Mouse (Mus musculus) thymus, postnatal 4 days (tissue): ENCODE measurements around the gene Kcnq5.
"Not testable (repeated sequence)": the region's sequence is repeated elsewhere in the genome, so short reads cannot be mapped to it uniquely, and the experiment has no call there.

Source experiments
- DNase-seq: peaks from one replicate; pipeline ENCODE4 v3.0.0; 2021

The Kcnq5 gene

DNA sequence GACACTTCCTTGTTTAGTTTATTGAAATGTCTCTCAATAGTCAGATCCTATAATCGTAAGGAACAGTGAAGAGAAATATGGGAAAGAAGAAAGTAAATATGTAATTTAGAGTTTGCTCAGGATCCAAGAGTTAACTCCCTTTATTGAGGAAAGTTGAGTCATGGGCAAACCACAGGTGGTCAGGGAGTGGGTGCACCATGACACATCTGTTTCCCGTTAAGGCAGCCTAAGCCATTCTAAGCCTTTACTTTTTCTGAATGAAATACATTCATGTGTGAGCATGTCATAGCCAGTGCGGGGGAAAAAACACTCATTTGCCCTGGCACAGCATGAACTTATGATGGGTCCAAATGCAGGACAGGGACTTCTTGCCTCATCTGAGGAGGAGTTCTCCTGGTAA is 125.4 kb downstream of the Kcnq5 start:
- DNase-seq: no peak

DNA sequence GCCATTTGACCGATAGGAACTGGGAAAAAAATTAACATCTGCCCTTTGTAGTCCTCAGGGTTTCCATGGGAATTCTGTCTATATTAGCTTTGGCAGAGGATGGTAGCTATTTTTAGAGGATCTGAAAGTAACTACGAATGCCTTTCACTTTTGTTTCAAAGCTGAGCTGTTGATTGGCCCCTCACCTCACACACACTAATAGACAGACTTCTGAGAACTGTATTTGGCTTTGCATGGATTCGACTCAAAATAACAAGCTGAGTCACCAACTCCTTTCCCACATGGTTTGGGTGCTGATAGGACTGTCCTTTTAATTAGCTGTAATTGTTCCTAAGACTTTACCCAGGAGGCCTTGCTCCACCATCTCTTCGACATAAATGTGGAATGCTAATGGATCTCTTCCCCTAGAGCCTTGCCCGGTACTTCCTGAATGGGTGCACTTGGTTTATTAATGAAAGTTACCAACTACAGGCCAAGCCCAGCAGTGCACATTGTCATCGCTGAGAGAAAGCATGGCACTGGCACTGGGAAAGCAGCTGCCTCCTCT is 131.8 kb downstream of the Kcnq5 start:
- DNase-seq: no peak

DNA sequence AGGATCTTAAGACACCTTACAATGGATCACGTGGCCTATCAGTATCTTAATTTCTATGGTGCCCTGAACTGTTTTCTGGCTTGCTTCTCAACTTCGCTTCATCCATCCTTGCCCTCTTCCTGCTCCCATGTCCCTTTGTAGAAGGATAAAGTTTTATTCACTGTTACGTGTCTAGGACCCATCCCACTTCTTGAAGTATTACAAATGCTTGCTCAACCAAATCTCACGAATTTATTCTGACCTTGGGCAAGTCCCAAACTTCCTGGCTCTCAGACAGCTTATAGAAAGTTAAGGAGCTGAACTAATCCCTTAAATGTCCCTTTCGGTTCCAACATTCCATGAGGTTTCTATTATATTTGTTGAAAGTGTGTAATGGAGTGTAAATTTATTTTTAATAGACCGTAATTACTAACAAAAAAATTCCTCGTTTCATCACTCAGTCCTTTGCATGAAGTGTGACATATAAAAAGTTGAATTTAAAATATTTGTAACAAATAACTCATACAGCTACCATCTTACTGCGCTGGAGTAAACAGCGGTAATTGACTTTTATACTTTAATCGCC is 141.6 kb downstream of the Kcnq5 start:
- DNase-seq: no peak

DNA sequence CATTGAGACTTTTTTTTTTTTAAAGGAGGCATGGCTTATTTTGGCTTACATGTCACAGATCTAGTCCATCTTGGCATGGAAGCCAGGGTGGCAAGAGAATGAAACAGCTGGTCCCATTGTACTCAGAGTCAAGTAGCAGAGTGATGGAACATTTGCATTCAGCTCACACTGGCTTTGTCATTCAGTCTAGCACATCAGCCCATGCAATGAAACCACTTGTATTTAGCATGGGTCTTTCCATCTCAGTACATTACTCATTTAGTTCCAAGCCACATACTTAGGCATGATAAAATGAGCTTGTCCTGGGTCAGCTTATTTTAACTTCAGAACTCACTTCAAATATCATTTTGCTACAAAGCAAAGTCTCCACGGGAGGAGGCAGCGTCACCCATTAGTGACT is 156.7 kb downstream of the Kcnq5 start:
- DNase-seq: no peak

DNA sequence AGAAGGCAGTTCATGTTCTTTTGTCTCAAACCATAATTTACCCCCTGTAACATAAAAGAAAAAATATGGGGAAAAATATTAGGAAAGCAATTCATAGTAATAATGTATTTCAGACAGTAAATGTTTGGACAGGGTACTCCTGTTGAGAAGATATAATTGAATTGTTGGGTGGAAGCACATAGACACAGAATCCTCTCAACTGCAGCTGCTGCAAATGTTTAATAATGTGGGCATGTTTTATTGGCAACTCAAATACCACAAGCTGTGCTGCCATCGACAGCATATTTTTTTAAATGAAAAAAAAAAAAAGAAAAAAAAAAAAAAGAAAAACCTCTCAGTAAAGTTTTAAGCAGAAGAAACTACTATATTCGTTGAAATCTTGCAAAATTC is 157.3 kb downstream of the Kcnq5 start:
- DNase-seq: no peak

DNA sequence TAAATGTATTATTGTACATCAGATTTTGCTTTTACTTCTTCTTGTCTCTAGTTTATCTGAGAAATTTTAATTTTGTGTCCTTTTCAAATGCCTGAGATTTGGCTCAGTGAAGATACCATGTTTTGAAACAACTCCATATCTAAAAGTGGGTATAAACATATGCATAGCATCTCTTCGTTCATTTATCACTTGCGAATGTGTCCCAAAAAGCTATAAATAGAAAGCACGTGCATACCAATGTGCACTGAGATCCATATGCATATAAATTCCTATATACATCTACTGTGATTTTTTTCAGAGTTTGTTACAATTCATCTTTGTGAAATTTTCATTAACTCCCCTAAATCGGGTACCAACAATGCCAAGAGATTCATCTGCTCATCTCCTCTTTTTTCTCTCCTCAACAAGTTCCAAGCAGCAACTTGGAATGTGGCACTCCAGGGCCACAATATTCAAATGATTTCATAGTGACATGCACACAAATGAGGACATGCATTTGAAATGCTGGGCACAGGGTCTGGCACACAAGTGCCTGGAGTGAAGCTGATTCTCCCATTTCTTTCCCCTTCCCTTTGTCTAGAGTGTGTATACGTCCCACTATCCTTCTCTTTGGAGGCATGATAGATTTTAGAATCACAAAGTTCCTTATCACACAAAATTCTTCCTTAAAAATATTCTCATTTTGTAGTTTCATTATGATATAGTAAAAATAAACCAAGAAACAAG is 157.8 kb downstream of the Kcnq5 start:
- no peak for DNase-seq

DNA sequence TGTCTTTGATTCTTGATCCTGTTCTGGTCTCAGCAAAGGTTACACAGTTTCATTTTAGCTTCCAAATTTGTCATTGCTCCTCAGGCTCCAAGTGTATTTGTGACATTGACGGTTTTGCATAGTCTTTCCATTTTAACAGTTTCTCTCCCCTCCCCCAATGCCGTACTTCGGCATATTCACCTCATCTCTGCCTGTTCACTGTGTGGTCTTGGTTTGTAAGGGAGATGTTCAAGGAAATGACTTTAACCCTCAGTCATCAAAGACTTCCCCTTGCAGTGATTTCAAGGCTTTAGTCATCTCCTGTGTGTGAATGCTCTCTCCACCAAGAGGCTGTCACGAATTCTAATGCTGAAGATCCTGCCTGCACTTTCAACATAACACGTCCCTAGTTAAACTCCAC is 181.0 kb downstream of the Kcnq5 start:
- DNase-seq: no peak

DNA sequence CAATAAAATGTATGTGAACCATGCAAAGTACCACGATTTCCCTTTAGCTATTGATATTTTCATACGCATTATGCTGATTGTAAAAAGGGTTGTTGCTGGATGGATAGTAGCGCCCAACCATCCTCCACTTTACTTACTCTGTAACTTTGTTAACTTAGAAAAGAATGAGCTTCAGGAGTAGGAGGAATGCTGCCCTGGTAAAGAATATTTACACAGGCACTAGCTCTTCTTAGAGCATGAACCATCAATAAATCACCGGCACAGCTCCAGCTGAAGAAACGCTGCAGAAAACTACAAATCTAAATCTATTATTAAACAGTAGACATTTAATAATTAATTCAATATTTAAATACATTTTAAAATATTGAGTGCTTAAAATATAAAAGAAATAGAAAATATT is 184.2 kb downstream of the Kcnq5 start:
- DNase-seq: no peak

DNA sequence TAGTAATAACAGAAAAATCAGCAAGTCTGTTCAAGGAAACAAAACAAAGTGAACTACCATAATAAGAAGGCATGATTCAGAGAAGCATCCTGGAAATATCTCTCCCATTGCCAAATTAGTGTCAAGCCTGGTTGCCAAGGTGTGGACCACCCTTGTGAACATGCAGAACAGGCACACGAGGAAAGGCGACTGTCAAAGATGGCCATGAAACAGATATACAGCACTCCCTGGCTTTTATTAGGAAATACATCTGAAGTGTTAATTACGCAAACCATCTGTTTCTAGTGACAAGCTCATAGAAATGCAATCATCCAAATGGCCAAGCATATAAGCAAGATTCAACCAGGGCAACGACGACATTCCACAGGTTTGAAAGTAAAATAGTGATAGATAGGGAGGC is 187.8 kb downstream of the Kcnq5 start:
- DNase-seq: no peak

DNA sequence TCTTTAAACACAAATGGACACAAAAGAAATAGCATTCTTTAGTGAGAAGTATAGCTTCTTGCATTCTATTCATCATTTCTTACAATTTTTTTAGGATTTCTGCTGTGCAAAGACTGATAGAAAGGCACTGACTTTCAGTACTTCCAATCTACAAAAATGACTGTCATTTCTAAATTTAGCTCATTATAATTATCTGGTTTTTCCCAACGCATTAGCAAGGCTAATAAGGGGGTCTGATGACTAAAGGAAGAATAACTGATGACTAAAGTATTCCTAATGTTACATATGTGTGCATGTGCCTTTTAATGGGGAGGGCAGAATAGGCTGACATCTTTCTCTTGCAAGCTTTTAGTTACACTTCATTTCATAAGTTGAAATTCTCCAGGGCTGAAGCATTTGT is 191.2 kb downstream of the Kcnq5 start:
- DNase-seq: no peak

DNA sequence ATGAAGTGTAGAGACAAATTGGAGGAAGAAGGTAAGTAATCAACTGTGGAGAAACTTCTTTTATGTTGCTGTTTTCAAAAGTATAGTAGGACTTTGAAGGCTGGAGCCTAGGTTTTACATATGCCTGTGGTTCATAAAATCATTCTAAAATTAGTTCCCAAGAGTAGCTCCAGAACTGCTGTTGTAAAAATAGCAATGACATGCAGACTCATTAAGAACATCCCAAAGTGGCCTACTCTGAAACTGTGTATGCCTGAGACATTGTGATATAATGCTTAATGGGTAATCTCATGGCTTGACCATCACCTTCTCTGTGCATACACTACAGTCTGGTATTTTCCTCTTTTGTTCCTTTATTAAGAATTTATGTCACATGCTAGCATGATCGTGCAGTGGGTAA is 212.4 kb downstream of the Kcnq5 start:
- DNase-seq: no peak

DNA sequence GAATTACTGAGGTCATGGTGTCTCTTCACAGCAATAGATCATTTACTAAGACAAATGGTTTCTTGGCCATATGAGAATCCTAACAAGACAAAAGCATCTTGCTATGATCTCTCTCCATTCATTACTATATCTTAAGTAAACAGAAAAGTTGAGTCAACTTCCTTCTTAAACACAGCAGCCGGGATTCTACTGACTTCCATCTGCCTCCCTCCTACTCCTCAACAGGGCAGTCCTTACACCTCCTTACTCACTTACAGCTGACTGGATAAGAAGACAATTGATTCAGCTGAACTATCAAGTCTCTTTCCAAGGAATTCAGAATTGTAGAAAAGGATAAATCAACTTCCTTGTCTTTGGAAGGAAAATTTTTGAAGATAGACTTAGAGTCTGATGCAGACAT is 232.6 kb downstream of the Kcnq5 start:
- DNase-seq: no peak

DNA sequence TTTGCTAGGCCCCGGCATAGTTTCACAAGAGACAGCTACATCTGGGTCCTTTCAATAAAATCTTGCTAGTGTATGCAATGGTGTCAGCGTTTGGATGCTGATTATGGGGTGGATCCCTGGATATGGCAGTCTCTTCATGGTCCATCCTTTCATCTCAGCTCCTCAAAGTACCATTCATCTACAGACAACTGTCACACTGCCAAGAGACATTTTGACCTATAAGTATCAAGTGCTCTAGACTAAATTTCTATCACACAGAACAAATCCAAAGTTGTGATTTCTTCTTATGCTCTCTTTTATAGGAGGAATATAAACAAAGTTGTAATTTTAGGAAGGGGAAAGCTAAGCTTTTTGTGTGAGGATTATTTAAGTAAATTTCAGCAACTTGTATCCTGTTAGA is 238.5 kb downstream of the Kcnq5 start:
- DNase-seq: not testable (repeated sequence)

DNA sequence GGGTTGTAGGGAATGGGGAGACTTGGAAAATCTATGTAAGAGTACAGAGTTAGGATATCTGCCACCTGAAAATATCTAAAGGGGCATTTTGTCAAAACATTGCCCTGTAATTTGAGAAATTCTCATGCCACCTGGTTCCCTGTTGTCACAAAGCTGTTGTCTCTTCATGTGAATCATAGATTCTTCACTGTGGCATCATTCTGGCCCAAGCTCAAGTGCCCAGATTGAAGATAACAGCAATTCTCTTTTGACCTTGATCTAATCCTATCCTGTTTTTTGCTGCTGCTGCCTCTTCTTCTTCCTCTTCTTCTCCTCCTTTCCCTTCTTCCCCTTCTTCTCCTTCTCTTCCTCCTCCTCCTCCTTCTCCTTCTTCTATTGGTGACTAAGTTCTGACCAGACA is 240.5 kb downstream of the Kcnq5 start:
- no peak for DNase-seq

DNA sequence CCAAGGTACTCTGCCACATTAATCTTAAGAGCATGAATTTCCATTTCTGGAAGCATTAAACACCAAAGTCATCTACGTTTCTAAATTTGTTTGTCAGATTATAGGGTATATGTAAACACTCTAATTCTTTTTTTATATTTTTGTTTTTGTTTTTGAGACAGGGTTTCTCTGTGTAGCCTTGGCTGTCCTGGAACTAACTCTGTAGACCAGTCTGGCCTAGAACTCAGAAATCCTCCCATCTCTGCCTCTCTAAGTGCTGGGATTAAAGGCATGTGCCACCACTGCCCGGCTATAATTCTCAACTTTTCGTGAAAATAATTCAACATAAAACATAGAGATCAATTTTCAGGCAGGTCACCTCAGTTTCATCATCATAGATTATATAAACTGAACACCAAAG is 246.9 kb downstream of the Kcnq5 start:
- no peak for DNase-seq

DNA sequence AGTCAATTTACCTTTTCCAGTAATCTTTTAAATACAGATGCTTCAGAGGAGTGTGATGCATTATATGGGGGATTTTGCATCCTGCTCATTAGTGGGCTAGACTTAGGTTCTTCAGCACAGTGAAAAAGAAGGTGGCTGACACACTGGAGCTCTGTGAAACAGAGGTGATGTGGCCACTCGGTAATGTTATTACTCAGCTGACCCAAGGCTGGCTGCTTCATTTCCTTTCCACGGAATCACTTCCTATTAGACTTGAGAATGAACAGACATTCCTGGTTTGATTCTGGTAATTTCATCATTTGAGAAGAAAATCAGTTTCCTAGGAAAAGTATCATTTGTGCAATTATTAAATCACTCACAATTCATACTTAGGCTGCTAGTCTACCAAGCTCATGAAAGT is 249.0 kb downstream of the Kcnq5 start:
- DNase-seq: no peak

DNA sequence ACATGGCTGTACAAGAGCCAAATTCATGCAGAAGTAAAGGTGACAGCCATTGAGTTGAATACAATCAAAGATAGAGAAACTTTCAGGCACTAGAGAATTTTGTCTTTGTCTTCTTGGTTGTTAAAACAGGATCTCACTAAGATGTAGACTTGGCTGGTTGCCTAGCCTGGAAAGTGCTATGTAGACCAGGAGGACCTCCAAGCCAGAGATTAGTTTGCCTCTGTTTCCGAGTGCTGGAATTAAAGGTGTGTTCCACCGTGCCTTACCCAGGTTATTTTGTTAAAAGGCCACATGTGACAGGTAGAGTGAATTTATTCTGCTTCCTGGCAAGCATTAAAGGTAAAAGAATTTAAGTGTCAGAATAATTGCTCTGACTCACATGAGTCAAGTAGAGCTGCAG is 271.3 kb downstream of the Kcnq5 start:
- DNase-seq: no peak

DNA sequence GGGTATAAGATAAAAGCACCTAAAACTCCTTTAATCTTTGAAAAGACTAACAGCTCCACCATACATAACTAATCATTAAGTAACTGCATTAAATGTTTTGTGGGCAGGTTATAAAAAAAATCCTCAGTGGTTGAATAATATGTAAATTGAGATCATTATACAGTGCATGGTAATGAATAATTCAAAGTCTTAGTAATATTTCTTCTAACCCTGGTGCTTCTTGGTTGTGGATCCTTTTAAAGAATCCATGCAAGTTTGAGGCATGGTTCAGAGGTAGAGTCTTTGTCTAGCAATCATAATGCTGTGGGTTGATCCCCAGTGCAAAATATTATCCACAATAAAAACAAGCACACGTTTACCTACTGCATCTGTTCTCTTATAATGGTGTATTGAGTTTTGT is 272.8 kb downstream of the Kcnq5 start:
- no peak for DNase-seq

DNA sequence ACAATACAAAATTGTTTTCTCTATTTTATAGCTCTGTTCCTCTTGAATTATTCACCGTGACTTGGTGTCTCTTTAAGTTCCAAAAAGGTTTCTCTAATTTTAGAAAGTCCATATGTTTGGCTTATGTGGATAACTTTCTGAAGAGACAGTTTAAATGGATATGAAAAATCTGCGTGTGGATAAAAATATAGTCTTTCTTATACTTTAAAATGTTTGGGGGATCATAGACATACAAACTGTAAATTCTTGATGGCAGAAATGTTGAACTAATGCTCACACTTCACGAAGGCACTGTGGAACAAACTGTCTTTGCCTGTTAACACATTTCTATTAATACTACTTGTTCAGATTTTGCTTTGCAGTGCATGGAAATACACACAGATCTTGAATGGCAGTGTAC is 277.3 kb downstream of the Kcnq5 start:
- no peak for DNase-seq

DNA sequence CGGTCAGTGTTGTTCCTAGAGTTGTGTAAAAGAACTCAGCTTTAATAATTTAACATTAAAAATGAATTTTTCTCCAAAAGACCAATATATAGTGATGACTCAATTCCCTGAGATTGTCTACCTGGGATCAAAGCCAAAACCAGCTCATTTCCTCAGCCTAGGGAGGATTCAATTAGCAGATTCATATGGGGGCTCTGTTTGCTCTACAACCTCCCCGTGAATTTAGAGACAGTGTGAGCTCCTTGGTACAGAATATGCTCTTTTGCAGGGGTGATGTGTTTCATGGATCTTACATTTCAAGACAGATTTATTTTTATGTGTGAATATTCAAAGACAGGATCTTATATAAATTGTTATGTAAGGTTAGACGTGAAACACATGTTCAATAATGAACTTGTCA is 284.9 kb downstream of the Kcnq5 start:
- no peak for DNase-seq

DNA sequence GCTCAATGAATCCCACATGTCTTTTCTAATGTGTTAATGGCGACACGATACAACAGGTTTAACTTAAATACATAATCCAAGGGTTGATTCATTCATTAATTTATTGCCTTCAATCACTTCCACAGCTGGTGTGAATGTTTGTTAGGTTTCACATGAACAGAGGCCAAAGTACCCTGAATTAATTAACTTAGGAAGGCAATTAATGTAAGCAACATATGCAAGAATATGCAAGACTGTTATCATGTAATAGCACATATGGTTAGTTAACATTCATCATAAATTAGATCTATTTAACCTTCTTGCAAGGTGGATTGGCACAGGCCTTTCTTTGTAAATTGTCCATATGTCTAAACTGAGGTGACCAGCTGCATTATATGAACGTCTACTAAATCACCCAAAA is 300.9 kb downstream of the Kcnq5 start:
- no peak for DNase-seq

DNA sequence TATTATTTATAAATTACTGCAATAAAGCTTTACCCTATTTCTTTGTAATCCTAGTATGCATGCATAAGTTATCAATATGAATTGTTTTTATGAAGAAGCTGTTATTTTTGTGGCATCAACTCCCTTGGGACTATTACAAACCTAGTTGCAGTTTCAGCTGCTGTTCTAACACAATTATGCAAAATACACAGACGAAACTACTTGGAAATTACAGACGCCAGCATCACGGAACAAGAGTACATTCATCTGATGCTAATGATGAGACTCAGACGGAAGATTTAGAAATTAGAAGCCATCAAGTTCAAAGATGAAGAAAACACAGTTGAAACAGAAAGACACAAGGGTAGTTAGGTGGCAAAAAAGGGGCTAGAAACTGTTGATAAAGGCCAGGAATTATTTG is 310.9 kb downstream of the Kcnq5 start:
- no peak for DNase-seq

DNA sequence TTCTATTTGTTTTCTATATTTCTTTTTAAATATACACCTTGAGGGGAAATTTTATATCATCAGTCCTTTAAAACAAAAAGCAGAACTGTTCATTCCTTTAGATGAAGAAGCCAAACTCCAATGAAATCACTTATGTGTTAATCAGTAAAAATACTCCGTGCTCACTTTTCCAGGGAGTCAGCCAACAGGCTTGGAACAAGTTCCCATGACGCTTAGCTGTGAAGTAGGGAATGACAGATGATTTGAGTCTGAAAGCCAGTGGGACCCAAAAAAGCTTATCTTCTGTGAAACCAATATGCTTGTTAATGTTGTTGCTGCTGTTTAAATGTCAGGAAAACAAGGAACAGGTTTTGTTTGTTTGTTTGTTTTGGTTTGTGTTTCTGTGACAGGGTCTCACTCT is 326.3 kb downstream of the Kcnq5 start:
- no peak for DNase-seq

DNA sequence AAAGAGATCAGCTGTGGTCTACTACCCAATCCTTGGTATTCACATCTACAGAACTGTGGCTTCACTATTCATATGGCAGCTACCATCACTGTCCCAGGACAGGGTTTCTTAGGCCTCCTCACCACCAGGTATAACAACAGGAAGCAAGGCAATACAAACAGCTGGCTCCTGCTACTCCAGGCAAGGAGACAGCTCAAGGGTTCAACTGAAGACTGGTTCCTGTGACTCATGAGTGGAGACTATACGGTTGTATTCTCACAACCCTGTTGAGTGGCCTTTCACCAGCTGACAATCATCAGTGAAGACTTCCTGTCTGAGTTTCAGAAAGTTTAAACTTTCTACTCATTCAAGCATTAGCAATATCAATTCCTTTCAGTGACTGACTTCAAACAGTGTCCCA is 327.7 kb downstream of the Kcnq5 start:
- DNase-seq: no peak

DNA sequence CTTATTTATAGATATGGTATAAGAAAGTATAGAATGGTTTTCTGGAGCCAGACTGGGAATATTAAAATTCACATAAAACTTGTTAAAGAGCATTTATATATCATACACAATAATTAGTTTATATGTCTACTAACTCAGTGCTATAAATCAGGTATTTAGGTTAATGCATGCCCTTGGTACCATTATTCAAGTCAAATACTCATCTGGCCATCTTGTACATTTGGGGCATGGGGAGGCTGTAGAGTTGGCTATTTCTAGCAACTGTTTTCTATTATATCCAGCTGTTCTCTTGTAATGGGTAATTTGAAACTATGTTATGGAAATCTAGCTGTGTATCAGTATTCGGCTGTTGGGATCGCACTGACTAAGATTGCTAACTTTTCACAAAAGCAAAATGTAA is 339.3 kb downstream of the Kcnq5 start:
- DNase-seq: no peak
